Mouse (Mus musculus): ENCODE results near the gene Hoxc5.

Gene Hoxc5

GRCm38 (mm10) chr15:102967511-102968397 lies 511 bp downstream of the Hoxc5 start:
- DNase-seq = no peak

GRCm38 (mm10) chr15:102969296-102969695 lies 2.1 kb downstream of the Hoxc5 start:
- no peak for DNase-seq

GRCm38 (mm10) chr15:102970740-102971139 lies 3.5 kb downstream of the Hoxc5 start:
- DNase-seq = peak; percentile 34

- DNase-seq = no peak
Measured at GRCm38 (mm10) chr15:102972254-102972653, 5.0 kb downstream of the Hoxc5 start.

- no peak for DNase-seq
Measured at GRCm38 (mm10) chr15:102972753-102973152, 5.5 kb downstream of the Hoxc5 start.

GRCm38 (mm10) chr15:102975034-102975433 lies 7.8 kb downstream of the Hoxc5 start:
- no peak for DNase-seq

GRCm38 (mm10) chr15:102975688-102976111 lies 8.5 kb downstream of the Hoxc5 start:
- no peak for DNase-seq

GRCm38 (mm10) chr15:102976171-102976570 lies 8.9 kb downstream of the Hoxc5 start, which contains the start of gene Hoxc9:
Hoxc9 (plus strand) TSS chr15:102976439.
- DNase-seq = no peak

GRCm38 (mm10) chr15:102976631-102977422 lies 9.6 kb downstream of the Hoxc5 start:
- DNase-seq = no peak

- DNase-seq = no peak
Measured at GRCm38 (mm10) chr15:102977423-102977974, 10.3 kb downstream of the Hoxc5 start.

GRCm38 (mm10) chr15:102978615-102979515 lies 11.6 kb downstream of the Hoxc5 start:
- DNase-seq = no peak

- DNase-seq = no peak
Measured at GRCm38 (mm10) chr15:102979936-102980335, 12.7 kb downstream of the Hoxc5 start.

- no peak for DNase-seq
Measured at GRCm38 (mm10) chr15:102980352-102980751, 13.1 kb downstream of the Hoxc5 start.

GRCm38 (mm10) chr15:102980912-102981311 lies 13.7 kb downstream of the Hoxc5 start:
- DNase-seq = no peak

GRCm38 (mm10) chr15:102981379-102982288 lies 14.4 kb downstream of the Hoxc5 start:
- DNase-seq = no peak

GRCm38 (mm10) chr15:102983716-102984115 lies 16.5 kb downstream of the Hoxc5 start:
- no peak for DNase-seq

GRCm38 (mm10) chr15:102984521-102984920 lies 17.3 kb downstream of the Hoxc5 start:
- no peak for DNase-seq

GRCm38 (mm10) chr15:102984925-102985324 lies 17.7 kb downstream of the Hoxc5 start:
- no peak for DNase-seq

- peak; percentile 93 for DNase-seq
Measured at GRCm38 (mm10) chr15:102987124-102987833, 20.0 kb downstream of the Hoxc5 start.

- DNase-seq = no peak
Measured at GRCm38 (mm10) chr15:102988078-102988477, 20.8 kb downstream of the Hoxc5 start.

All from thymus, postnatal 4 days (tissue).